Mouse (Mus musculus): ENCODE measurements at regions not wholly inside any gene's neighbourhood (a gene's known extent, or its start where the extent isn't known, plus 50 kb on each side); places are given as distances from the start of the nearest gene placed in this dataset.

DNA sequence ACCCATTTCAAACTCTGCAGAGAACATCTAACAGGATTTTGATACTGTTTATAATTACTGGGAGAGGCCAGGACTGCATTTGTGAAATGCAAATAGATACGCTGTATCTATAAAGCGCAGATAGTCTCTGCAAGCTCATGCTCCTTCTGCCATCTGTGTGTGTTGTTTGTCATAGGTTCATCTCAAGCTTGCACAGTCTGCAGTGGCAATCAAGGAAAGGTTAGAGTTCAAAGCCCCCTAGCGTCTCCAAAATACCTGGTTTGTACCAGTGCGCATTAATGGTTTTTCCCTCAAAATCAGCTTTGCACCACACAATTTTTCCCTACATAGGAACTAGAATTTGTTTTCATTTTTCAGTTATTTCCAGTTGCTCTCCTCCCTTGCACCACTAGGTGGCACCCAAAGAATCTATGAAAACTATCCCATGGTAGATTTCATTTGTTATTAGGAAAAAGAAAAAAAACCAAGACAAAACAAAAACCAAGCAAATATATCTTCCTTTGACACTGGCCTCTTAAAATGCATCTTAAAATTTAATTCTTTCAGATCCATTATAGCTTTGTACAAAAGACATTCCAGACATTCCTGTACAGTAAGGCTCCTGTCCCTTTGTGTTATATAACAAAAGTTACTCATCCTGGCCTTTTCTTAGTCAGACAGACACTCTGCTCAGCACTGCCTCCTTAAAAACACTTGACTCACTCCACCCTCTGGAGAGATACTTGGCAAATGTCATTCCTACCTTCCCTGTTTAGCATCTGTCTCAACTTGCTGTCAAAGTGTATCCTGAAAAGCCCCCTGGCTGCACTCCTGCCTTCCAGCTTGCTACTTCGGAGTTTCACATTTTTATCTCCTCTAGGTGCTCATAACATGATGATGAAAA, 92.7 kb upstream of the Rap2b start:
- DNase-seq: peak; percentile 3

DNA sequence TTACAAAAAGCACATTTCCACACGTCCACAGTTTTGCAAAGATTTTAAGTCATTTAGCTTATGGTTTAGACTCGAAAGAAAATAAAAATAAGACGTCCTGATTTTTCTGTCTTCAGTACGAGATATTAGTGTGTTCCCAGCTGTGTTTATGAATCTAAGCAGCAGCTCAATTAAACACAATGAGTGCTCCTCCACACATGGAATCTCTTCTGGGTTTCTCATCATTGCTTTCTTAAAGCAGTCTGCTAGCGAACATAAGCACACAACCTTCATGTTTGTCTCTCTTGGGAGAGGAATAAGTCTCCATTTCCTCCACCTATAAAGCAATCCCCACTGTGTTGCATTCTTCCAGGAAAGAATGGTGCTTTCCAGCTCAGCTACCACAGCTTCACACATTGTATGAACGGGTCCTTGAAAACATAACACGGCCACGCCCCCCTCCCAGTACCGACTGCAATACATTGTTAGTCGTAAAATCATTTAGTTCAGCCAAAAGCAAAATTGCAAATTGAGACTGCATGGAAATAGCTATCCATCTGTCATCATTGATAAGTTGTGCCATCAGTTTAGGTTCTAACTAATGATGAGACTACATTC, 75.4 kb upstream of the Rap2b start:
- DNase-seq: no peak

- no peak for DNase-seq
Observed at GRCm38 (mm10) chr3:61288195-61288594, 73.2 kb upstream of the Rap2b start.

DNA sequence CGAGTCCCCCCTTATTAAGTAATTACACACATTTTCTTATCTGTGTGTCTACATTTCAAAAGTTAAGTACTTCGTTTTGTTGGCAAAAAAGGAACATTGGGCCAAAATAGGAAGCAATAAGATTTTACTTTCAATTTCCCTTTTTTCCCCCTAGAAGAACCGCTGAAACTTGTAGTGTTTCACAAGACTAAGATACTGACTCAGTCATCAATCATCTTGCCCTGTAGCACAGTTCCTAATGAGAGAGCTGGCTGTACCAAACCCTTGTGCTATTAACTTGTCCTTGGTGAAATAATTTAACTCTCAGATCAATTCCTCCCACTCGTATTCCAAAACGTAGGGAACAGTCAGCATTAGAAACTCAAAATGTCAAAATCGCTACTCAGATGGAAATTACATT, 66.6 kb upstream of the Rap2b start:
- DNase-seq: no peak

- no peak for DNase-seq
Observed at GRCm38 (mm10) chr3:61297290-61297689, 64.1 kb upstream of the Rap2b start.

DNA sequence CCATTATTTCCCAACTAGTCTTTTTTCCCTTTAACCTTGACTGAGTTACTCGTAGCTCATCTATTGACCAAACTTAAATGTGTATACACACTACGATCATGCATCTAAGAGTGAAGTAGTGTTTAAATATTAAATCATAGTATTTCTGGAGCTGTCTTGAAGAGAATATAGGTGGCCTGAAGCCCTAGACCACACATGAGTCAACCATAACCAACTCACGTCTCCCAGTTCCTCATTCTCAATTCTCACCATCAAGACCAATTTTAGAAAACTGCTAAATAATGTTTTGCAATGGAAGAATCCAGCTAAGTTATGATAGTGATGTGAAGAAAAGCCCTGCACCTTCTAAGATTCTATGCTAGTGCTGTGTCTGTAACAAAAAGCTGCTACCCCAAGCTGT, 59.2 kb upstream of the Rap2b start:
- DNase-seq: no peak

GRCm38 (mm10) chr3:61303485-61303884, 58.0 kb upstream of the Rap2b start:
- DNase-seq: no peak

DNA sequence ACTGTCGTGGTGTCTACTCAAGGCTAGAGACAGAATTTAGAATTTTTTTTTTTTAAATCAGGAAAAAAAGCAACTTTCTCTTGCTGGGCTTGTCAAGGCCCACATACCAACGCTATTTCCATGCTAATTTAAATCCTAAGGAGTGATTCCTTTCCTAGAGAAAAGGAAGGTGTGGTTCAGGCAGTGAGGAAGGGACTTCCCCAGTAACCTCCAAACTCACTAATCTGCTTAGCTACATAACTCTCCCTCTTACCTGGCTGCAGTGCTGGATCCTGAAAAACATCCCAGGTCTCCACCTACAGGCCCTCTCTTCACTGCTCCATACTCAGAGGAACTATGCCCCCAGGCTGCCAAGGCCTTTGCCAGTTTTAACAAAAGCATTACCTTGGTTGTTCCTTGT, 55.1 kb upstream of the Rap2b start:
- no peak for DNase-seq

DNA sequence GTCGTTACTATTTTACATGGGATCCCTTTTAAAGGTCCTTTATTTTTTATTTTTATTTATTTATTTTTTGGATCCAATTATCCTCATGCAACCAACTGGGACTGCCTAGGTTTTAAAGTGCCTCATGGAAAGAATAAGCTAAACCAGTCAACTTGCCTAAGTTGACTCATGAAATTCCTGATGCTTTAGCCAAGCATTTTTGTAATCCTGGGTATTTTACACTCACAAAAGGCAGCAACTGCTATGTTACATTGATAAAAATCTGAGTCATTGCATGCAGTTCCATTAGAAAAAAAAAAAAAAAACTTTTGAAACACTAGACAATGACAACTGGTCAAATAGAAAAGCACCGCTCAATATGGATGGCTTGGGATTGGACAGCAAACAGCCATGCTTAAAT, 52.7 kb upstream of the Rap2b start:
- no peak for DNase-seq

GRCm38 (mm10) chr3:61309197-61309596, 52.2 kb upstream of the Rap2b start:
- DNase-seq: no peak
